Mouse (Mus musculus) spleen, adult 2 months (tissue): ENCODE data around the gene Sorcs3. TPM values are rescaled to one million over a fixed set of nuclear protein-coding genes. Genes with fewer than 3 reads are reported as not detected.

Source experiments
- DNase-seq, 2 experiments: peaks; one replicate each; pipeline versions ENCODE4 v3.0.0 to v3.0.0-alpha.2; 2012 to 2021; ENCODE audit warnings: low spot score in 2 of 2, low read depth in 1 of 2
- H3K27ac ChIP-seq: fragments of 200-500 bp; 2 replicates; pipeline ENCODE4 v1.5.1; 2012; ENCODE audit warnings: low read length, inconsistent platforms; ENCODE audit not compliant: insufficient read depth
- H3K27me3 ChIP-seq: fragments of 200-500 bp; 2 replicates; pipeline ENCODE4 v1.6.1; 2012; ENCODE audit warnings: mild to moderate bottlenecking, moderate library complexity, low read length, inconsistent platforms; ENCODE audit not compliant: control insufficient read depth, insufficient read depth
- H3K36me3 ChIP-seq: fragments of 200-500 bp; 2 replicates; pipeline ENCODE4 v1.6.1; 2012; ENCODE audit warnings: mild to moderate bottlenecking, low read length, inconsistent platforms; ENCODE audit not compliant: control insufficient read depth, insufficient read depth
- H3K4me1 ChIP-seq: fragments of 200-500 bp; 2 replicates; pipeline ENCODE4 v1.6.1; 2011; ENCODE audit warnings: inconsistent platforms; ENCODE audit not compliant: control insufficient read depth, insufficient read depth, insufficient read length
- H3K4me3 ChIP-seq: fragments of 200-500 bp; 2 replicates; pipeline ENCODE4 v1.5.1; 2011; ENCODE audit warnings: mild to moderate bottlenecking, inconsistent platforms; ENCODE audit not compliant: insufficient read depth, insufficient read length; ENCODE audit errors: extremely low read depth
- CTCF ChIP-seq: fragments of 200-500 bp; IDR thresholded peaks from 2 replicates; pipeline ENCODE4 v1.5.1; 2011; ENCODE audit warnings: mild to moderate bottlenecking, inconsistent platforms; ENCODE audit not compliant: insufficient read depth, insufficient read length, insufficient replicate concordance; ENCODE audit errors: extremely low read depth
- POLR2A ChIP-seq: fragments of 200-500 bp; IDR thresholded peaks from 2 replicates; pipeline ENCODE4 v1.6.1; 2011; ENCODE audit warnings: low read depth, low read length, inconsistent platforms
- WGBS: fragments of 180-500 bp; shearing (Covaris S2); methylation state at CpG from one replicate; pipeline ENCODE4 v1.1.7; 2018; 5-methylcytosine and 5-hydroxymethylcytosine counted together
- polyA plus RNA-seq: library from polyadenylated mRNA; depleted of rRNA; stranded (reverse); fragments of >200 nt; gene quantifications from 2 replicates; pipeline ENCODE4 v1.2.3, GENCODE M21; 2012

Sorcs3 gene
- polyA plus RNA-seq, 1 experiment: not detected

DNA sequence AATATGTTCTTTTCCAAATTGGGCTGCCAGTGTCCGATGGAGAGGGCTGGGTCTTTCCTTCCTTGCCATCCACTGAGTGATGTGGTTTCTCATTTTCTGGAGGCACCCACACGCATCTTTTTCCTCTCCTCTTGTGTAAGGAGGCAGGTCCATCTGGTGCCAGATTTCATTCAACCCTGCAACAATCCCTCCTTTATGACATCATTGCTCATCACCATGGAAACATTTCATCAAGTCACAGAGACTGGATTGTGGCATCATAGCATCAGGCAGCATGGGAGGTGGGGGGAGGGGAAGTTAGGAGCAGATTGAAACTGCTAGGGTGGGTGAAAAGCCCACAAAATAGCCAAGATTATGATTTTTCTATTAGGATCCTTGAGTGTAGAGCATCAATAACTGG lies 35.1 kb downstream of the Sorcs3 start:
- Histone ChIP-seq H3K4me1 (no peaks in the 10 kb centered on the region), H3K4me3 (no peak overlapping the region), H3K27me3 (no peaks in the 10 kb centered on the region), H3K36me3 (no peaks in the 10 kb centered on the region), H3K27ac (no peak overlapping the region)
- no peak for TF ChIP-seq POLR2A
- no peak for TF ChIP-seq CTCF
- no peak for DNase-seq
- 81% methylated on average over 2 of the region's 2 CpGs for WGBS

DNA sequence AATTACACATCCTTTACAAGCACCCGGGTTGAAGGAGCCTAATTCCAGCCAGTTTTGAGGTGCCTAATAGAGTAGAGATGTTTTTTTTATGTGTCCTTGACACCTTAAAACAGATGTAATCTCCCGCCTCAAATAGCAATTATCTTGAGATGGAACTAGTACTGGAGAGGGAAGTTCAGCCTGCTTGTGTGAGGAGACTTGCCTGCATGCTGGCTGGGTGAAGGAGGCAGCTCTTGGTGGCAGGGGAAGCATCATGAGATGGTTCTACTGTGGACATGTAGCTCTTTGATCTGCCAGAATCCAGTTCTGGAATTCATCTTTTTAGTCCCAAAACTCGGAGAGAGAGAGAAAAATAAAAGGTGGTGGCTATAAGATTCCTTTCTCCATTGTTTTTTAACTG lies 38.2 kb downstream of the Sorcs3 start:
- H3K36me3 ChIP-seq: no peaks in the 10 kb centered on the region
- H3K27me3 ChIP-seq: no peaks in the 10 kb centered on the region
- H3K4me1 ChIP-seq: no peaks in the 10 kb centered on the region
- no peak overlapping the region for H3K4me3 ChIP-seq
- 68% methylated on average over 3 of the region's 3 CpGs for WGBS
- no peak for DNase-seq
- no peak overlapping the region for H3K27ac ChIP-seq
- TF ChIP-seq CTCF: no peak
- no peak for TF ChIP-seq POLR2A

DNA sequence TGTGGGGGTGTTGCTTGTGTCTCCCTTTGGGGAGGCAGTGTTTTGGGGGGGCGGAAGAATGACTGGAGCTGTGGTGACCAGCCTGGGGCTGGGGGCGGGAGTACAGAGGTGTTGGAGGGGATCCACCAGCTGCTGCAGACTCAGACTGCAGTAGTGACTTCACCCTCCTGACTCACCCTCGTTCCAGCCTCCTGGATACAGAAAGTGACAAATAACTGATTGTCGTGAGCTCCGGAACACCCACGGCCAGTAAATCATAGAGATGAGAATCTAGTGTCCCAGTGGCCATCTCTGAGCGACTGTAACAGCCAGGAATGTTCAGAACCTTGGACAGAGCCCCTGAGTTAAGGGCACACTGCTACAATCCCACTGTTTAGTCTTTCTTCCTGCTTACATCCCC lies 53.4 kb downstream of the Sorcs3 start:
- 67% methylated on average over 7 of the region's 7 CpGs for WGBS
- H3K4me1 ChIP-seq: no peaks in the 10 kb centered on the region
- no peaks in the 10 kb centered on the region for H3K36me3 ChIP-seq
- H3K27me3 ChIP-seq: no peaks in the 10 kb centered on the region
- no peak overlapping the region for H3K4me3 ChIP-seq
- H3K27ac ChIP-seq: no peak overlapping the region
- no peak for DNase-seq
- no peak for TF ChIP-seq POLR2A
- no peak for TF ChIP-seq CTCF

DNA sequence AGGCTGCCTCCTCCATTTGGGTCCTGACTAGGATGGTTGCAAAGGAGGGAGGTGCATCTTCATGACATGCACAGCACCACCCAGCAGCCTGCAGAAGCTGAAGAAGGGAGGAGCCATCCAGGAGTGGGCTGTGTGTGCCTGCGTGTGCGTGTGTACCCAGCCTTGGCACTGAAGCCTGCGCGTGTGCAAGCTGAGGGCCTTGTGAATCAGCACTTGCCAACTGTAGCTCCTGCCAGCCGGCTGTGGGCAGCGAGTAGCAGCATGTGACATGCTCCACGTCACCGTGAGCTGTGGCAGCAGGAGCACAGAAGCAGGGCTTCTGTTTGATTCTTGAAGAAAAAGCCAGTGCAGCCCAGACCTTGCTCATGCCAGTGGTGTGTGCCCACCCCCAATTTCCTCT lies 54.8 kb downstream of the Sorcs3 start:
- H3K4me3 ChIP-seq: no peak overlapping the region

DNA sequence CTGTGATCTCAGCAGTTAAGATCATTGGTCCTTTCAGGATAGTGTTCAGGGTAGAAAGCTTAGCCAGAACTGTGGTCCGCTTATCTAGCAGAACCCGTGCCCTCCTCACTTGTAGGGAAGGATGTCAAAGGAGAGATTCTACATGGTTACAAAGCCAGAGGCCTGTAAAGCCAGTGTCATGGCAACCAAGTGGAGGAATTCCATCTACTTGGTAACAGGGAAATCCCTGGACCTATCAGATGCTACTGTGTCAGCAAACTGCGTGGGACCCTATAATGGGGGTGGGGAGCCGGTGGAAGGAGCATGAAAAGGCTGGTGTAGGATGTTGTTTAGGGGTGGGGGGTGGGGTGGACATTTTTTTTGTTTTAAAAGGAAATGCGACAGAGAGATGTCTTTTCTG lies 57.9 kb downstream of the Sorcs3 start:
- no peak overlapping the region for H3K4me3 ChIP-seq
- DNase-seq: no peak
- H3K27me3 ChIP-seq: no peaks in the 10 kb centered on the region
- 83% methylated on average over 5 of the region's 5 CpGs for WGBS
- H3K4me1 ChIP-seq: no peaks in the 10 kb centered on the region
- no peak for TF ChIP-seq POLR2A
- no peak for TF ChIP-seq CTCF
- no peak overlapping the region for H3K27ac ChIP-seq
- no peaks in the 10 kb centered on the region for H3K36me3 ChIP-seq

More for the DNA sequence above, 54.8 kb downstream of the Sorcs3 start:
- H3K4me1 ChIP-seq: no peaks in the 10 kb centered on the region
- TF ChIP-seq POLR2A (no peak), CTCF (no peak)
- 87% methylated on average over 8 of the region's 8 CpGs for WGBS
- H3K36me3 ChIP-seq: no peaks in the 10 kb centered on the region
- no peaks in the 10 kb centered on the region for H3K27me3 ChIP-seq
- H3K27ac ChIP-seq: no peak overlapping the region
- no peak for DNase-seq

DNA sequence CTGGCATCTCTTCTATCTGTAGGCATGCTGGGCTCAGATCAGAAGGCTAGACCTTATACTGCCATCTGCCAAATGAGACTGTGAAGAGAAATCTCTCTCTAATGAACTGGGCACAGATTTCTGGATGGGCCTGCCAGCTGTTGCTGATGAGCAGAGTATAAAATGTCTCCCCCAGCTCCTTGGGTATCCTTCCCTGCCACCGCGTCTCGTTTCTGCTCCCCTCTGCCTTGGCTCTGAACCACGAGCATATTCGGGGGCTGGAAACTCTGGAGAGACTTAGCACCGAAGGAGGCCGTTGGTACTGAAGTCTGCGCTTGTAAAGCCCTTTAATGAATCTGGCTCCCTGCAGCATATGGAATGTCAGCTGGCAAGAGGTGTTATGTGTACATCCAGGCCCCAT lies 74.4 kb downstream of the Sorcs3 start:
- WGBS: 82% methylated on average over 8 of the region's 8 CpGs
- TF ChIP-seq CTCF: no peak
- TF ChIP-seq POLR2A: no peak
- DNase-seq: no peak
- H3K27me3 ChIP-seq: no peaks in the 10 kb centered on the region
- H3K27ac ChIP-seq: no peak overlapping the region
- no peaks in the 10 kb centered on the region for H3K36me3 ChIP-seq
- no peak overlapping the region for H3K4me3 ChIP-seq
- no peaks in the 10 kb centered on the region for H3K4me1 ChIP-seq

DNA sequence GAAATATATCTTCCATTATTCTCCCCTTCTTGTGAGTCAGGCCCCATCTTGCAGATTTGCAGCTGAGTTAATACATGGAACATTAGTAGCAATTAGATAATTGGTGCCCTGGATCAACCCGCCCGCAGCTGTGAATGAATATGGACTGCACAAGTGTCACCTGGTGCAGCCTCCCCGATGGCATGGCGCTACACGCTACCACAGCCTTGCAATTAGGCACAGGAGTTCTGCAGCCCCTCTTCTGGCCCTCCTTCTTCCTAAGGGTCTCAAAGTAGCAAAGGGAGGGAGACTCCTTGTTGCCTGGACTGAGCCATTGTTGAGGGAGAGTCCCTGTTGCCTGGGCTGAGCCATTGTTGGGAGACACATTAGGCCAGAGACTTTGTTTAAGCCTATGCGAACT lies 76.4 kb downstream of the Sorcs3 start:
- Histone ChIP-seq H3K36me3 (no peaks in the 10 kb centered on the region), H3K4me3 (no peak overlapping the region), H3K27ac (no peak overlapping the region), H3K27me3 (no peaks in the 10 kb centered on the region), H3K4me1 (no peaks in the 10 kb centered on the region)
- 82% methylated on average over 6 of the region's 6 CpGs for WGBS
- DNase-seq: no peak
- TF ChIP-seq POLR2A (no peak), CTCF (no peak)

DNA sequence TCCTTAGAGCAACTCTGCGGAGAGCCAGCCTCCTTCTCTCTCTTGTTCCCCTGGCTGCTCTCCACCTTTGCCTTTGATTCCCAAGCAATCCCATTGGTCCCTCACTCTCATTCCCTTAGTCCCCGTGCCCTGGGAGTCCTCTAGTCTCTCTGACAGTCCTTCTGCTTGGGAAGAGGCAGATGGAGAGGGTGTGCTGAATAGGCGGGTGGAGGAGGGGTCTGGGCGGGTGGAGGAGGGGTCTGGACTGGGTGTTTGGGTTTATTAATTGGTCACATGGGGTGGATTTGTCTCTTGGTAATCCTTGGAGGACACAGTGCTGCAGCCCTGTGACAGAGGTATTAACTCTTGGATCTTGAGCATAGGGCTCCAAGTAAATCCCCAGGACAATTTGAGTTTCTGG lies 77.4 kb downstream of the Sorcs3 start:
- no peak overlapping the region for H3K27ac ChIP-seq
- no peaks in the 10 kb centered on the region for H3K4me1 ChIP-seq
- TF ChIP-seq CTCF: no peak
- no peak for TF ChIP-seq POLR2A
- H3K4me3 ChIP-seq: no peak overlapping the region
- 53% methylated on average over 4 of the region's 4 CpGs for WGBS
- H3K27me3 ChIP-seq: no peaks in the 10 kb centered on the region
- DNase-seq: no peak
- no peaks in the 10 kb centered on the region for H3K36me3 ChIP-seq
